Mouse (Mus musculus): ENCODE measurements around the gene Sptan1.

DNA sequence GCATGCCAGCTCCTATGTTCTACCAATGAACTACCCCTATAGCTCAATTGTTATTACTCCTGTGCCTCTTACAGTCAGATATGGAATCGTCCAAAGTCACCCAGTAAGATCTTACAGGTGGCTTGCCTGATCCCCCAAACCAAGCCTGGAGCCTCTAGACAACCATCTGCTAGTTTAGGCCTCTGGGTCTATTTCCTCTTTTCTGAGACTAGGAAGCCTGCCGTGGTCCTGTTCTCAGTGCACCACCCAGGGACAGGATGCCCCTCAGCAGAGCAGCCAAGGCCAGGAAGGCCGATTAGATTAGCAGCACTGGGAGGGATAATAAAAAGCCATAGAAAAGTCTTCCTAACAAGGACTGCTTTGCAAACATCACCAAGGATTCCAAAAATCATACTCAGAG lies 84.5 kb downstream of the Sptan1 start:
- TF ChIP-seq CTCF (IDR thresholded peaks at IDR 0.05; ENCODE audit: borderline replicate concordance, insufficient read depth, low read depth, low read length) (no peak), POLR2A (IDR thresholded peaks at IDR 0.05; ENCODE audit: borderline replicate concordance, insufficient read depth, low read length) (no peak)
